Mouse (Mus musculus) hindbrain, embryonic 15.5 days (tissue): Measurements from ENCODE around the gene Usp50. TPM values are rescaled to one million over a fixed set of nuclear protein-coding genes. Genes with fewer than 3 reads are reported as not detected.
A peak's percentile ranks its signal among the peaks of the same experiment; 100 is the strongest.

Experiments
- ATAC-seq: fragments of 200-750 bp; cut with Nextera tagmentation; 2 replicates; pipeline ENCODE4 v1.8.0; 2017; ENCODE audit warnings: low read depth, moderate number of reproducible peaks, moderate TSS enrichment; ENCODE audit not compliant: low FRiP score
- H3K27ac ChIP-seq: fragments of 300-500 bp; sonication (generic); replicated peaks from 2 replicates; pipeline ENCODE4 v1.5.1; 2015; ENCODE audit warnings: mild to moderate bottlenecking, inconsistent platforms
- H3K27me3 ChIP-seq: fragments of 300-500 bp; sonication (generic); 2 replicates; pipeline ENCODE4 v1.6.1; 2015; ENCODE audit warnings: control low read depth, inconsistent platforms
- H3K36me3 ChIP-seq: fragments of 300-500 bp; sonication (generic); 2 replicates; pipeline ENCODE4 v1.6.1; 2015; ENCODE audit warnings: control low read depth, inconsistent platforms
- H3K4me1 ChIP-seq: fragments of 300-500 bp; sonication (generic); replicated peaks from 2 replicates; pipeline ENCODE4 v1.6.1; 2015; ENCODE audit warnings: control low read depth, inconsistent platforms
- H3K4me2 ChIP-seq: fragments of 300-500 bp; sonication (generic); 2 replicates; pipeline ENCODE4 v1.6.1; 2015; ENCODE audit warnings: moderate library complexity, mild to moderate bottlenecking, inconsistent platforms
- H3K4me3 ChIP-seq: fragments of 300-500 bp; sonication (generic); 2 replicates; pipeline ENCODE4 v1.5.1; 2015; ENCODE audit warnings: mild to moderate bottlenecking, inconsistent platforms
- H3K9ac ChIP-seq: fragments of 300-500 bp; sonication (generic); 2 replicates; pipeline ENCODE4 v1.6.1; 2015; ENCODE audit warnings: inconsistent platforms
- H3K9me3 ChIP-seq: fragments of 300-500 bp; sonication (generic); 2 replicates; pipeline ENCODE4 v1.6.1; 2016; ENCODE audit warnings: control low read depth, inconsistent platforms
- WGBS: fragments of 180-500 bp; shearing (Covaris S2); methylation state at CpG from one replicate; pipeline ENCODE4 v1.1.7; 2015; 5-methylcytosine and 5-hydroxymethylcytosine counted together
- polyA plus RNA-seq: library from polyadenylated mRNA; unstranded; fragments of >200 nt; fragmentation: Nextera tagmentation; extraction: Ambion mirVana; gene quantifications from 2 replicates; pipeline ENCODE4 v1.2.1, GENCODE M21; 2015

Usp50 gene
- polyA plus RNA-seq, 1 experiment from 2014 or later, result 2.0 TPM

GRCm38 (mm10) chr2:126776416-126776815, 6.9 kb downstream of the Usp50 start:
- Histone ChIP-seq H3K4me1 (no peaks in the 10 kb centered on the region), H3K4me3 (no peak overlapping the region), H3K9me3 (no peaks in the 10 kb centered on the region), H3K4me2 (no peak overlapping the region), H3K27me3 (no peaks in the 10 kb centered on the region), H3K27ac (no peak overlapping the region), H3K36me3 (no peaks in the 10 kb centered on the region), H3K9ac (no peak overlapping the region)
- 67% methylated on average over 1 of the region's 1 CpGs for WGBS
- ATAC-seq, result no peak

GRCm38 (mm10) chr2:126775951-126776350, 7.3 kb downstream of the Usp50 start:
- Histone ChIP-seq H3K4me2 (no peak overlapping the region), H3K27me3 (no peaks in the 10 kb centered on the region), H3K9me3 (no peaks in the 10 kb centered on the region), H3K36me3 (no peaks in the 10 kb centered on the region), H3K4me1 (no peaks in the 10 kb centered on the region), H3K9ac (no peak overlapping the region), H3K4me3 (no peak overlapping the region), H3K27ac (no peak overlapping the region)
- no peak for ATAC-seq
- WGBS, result 65% methylated on average over 4 of the region's 4 CpGs

- H3K4me2 ChIP-seq, result no peak overlapping the region
- 90% methylated on average over 5 of the region's 5 CpGs for WGBS
- H3K27ac ChIP-seq, result no peak overlapping the region
- no peaks in the 10 kb centered on the region for H3K9me3 ChIP-seq
- H3K36me3 ChIP-seq, result no peaks in the 10 kb centered on the region
- H3K4me3 ChIP-seq, result no peak overlapping the region
- no peak for ATAC-seq
- H3K27me3 ChIP-seq, result no peaks in the 10 kb centered on the region
- no peaks in the 10 kb centered on the region for H3K4me1 ChIP-seq
- no peak overlapping the region for H3K9ac ChIP-seq
Measured at GRCm38 (mm10) chr2:126772217-126772616, 11.1 kb downstream of the Usp50 start.

GRCm38 (mm10) chr2:126769431-126770181, 13.7 kb downstream of the Usp50 start:
- Histone ChIP-seq H3K9ac (no peak overlapping the region), H3K4me2 (no peak overlapping the region), H3K27me3 (no peaks in the 10 kb centered on the region), H3K36me3 (no peaks in the 10 kb centered on the region), H3K4me3 (no peak overlapping the region), H3K4me1 (peaks cover 7% of the 10 kb centered on the region; the same call in 1 of the 2 replicates), H3K27ac (no peak overlapping the region), H3K9me3 (no peaks in the 10 kb centered on the region)
- WGBS, result 78% methylated on average over 19 of the region's 19 CpGs
- ATAC-seq, result no peak

- Histone ChIP-seq H3K4me1 (peaks cover 7% of the 10 kb centered on the region; the same call in 1 of the 2 replicates), H3K9me3 (no peaks in the 10 kb centered on the region), H3K4me2 (no peak overlapping the region), H3K27ac (no peak overlapping the region), H3K27me3 (no peaks in the 10 kb centered on the region), H3K9ac (no peak overlapping the region), H3K36me3 (peaks cover under 1% of the 10 kb centered on the region; the same call in 1 of the 2 replicates), H3K4me3 (no peak overlapping the region)
- 76% methylated on average over 4 of the region's 4 CpGs for WGBS
- no peak for ATAC-seq
Measured at GRCm38 (mm10) chr2:126768194-126768593, 15.1 kb downstream of the Usp50 start.

- Histone ChIP-seq H3K9ac (no peak overlapping the region), H3K4me3 (no peak overlapping the region), H3K9me3 (no peaks in the 10 kb centered on the region), H3K36me3 (peaks cover 6% of the 10 kb centered on the region; the same call in 1 of the 2 replicates), H3K27ac (no peak overlapping the region), H3K4me2 (no peak overlapping the region), H3K4me1 (peaks cover 7% of the 10 kb centered on the region; the same call in 1 of the 2 replicates), H3K27me3 (no peaks in the 10 kb centered on the region)
- 95% methylated on average over 3 of the region's 3 CpGs for WGBS
- ATAC-seq, result no peak
Measured at GRCm38 (mm10) chr2:126767599-126767998, 15.7 kb downstream of the Usp50 start.

- ATAC-seq, result peak; percentile 45; the same call in 1 of the 2 replicates
- peaks cover 7% of the 10 kb centered on the region; the same call in 1 of the 2 replicates for H3K4me1 ChIP-seq
- H3K9me3 ChIP-seq, result no peaks in the 10 kb centered on the region
- 41% methylated on average over 11 of the region's 11 CpGs for WGBS
- H3K4me2 ChIP-seq, result peak overlapping the region; percentile 30
- H3K9ac ChIP-seq, result no peak overlapping the region
- H3K4me3 ChIP-seq, result no peak overlapping the region
- H3K36me3 ChIP-seq, result peaks cover 22% of the 10 kb centered on the region
- H3K27me3 ChIP-seq, result no peaks in the 10 kb centered on the region
- H3K27ac ChIP-seq, result no peak overlapping the region
Measured at GRCm38 (mm10) chr2:126765867-126766582, 17.2 kb downstream of the Usp50 start.

- Histone ChIP-seq H3K4me1 (no peaks in the 10 kb centered on the region), H3K27ac (no peak overlapping the region), H3K9ac (no peak overlapping the region), H3K4me3 (no peak overlapping the region), H3K4me2 (no peak overlapping the region), H3K27me3 (no peaks in the 10 kb centered on the region), H3K36me3 (peaks cover 81% of the 10 kb centered on the region), H3K9me3 (no peaks in the 10 kb centered on the region)
- ATAC-seq, result no peak
- WGBS, result 95% methylated on average over 7 of the region's 7 CpGs
Measured at GRCm38 (mm10) chr2:126759351-126759750, 23.9 kb downstream of the Usp50 start.

GRCm38 (mm10) chr2:126755664-126756063, 27.6 kb downstream of the Usp50 start:
- Histone ChIP-seq H3K4me1 (no peaks in the 10 kb centered on the region), H3K9me3 (no peaks in the 10 kb centered on the region), H3K4me2 (no peak overlapping the region), H3K27me3 (no peaks in the 10 kb centered on the region), H3K4me3 (no peak overlapping the region), H3K36me3 (peaks cover 84% of the 10 kb centered on the region), H3K9ac (no peak overlapping the region), H3K27ac (no peak overlapping the region)
- no peak for ATAC-seq
- WGBS, result 96% methylated on average over 6 of the region's 6 CpGs

GRCm38 (mm10) chr2:126743389-126743788, 39.9 kb downstream of the Usp50 start:
- Histone ChIP-seq H3K27me3 (no peaks in the 10 kb centered on the region), H3K4me1 (no peaks in the 10 kb centered on the region), H3K4me3 (no peak overlapping the region), H3K9me3 (no peaks in the 10 kb centered on the region), H3K27ac (no peak overlapping the region), H3K4me2 (no peak overlapping the region), H3K9ac (no peak overlapping the region), H3K36me3 (peaks cover 66% of the 10 kb centered on the region)
- ATAC-seq, result no peak
- 91% methylated on average over 5 of the region's 5 CpGs for WGBS

- Histone ChIP-seq H3K36me3 (peaks cover 66% of the 10 kb centered on the region), H3K9me3 (no peaks in the 10 kb centered on the region), H3K4me1 (no peaks in the 10 kb centered on the region), H3K27me3 (no peaks in the 10 kb centered on the region), H3K4me3 (no peak overlapping the region), H3K27ac (no peak overlapping the region), H3K4me2 (no peak overlapping the region), H3K9ac (no peak overlapping the region)
- 90% methylated on average over 2 of the region's 2 CpGs for WGBS
- no peak for ATAC-seq
Measured at GRCm38 (mm10) chr2:126740314-126740713, 43.0 kb downstream of the Usp50 start.

- Histone ChIP-seq H3K4me3 (no peak overlapping the region), H3K4me1 (no peaks in the 10 kb centered on the region), H3K4me2 (no peak overlapping the region), H3K27me3 (no peaks in the 10 kb centered on the region), H3K9ac (no peak overlapping the region), H3K27ac (no peak overlapping the region), H3K9me3 (no peaks in the 10 kb centered on the region), H3K36me3 (peaks cover 70% of the 10 kb centered on the region)
- no peak for ATAC-seq
- 83% methylated on average over 6 of the region's 6 CpGs for WGBS
Measured at GRCm38 (mm10) chr2:126735339-126736073, 47.8 kb downstream of the Usp50 start.
